Mouse (Mus musculus): ENCODE data around the gene Dgki. TPM values are rescaled to one million over a fixed set of nuclear protein-coding genes. Genes with fewer than 3 reads are reported as not detected.
A peak's percentile ranks its signal among the peaks of the same experiment; 100 is the strongest.

Dgki gene
- total and polyA plus RNA-seq, 3 experiments: not detected

- Histone ChIP-seq H3K9me3 (replicated peaks; ENCODE audit: insufficient read depth, low read length) (no peaks in the 10 kb centered on the region), H3K9ac (ENCODE audit: control insufficient read depth, low read depth, low read length, poor library complexity, severe bottlenecking) (no peak overlapping the region), H3K79me2 (ENCODE audit: control insufficient read depth, insufficient read depth, low read length, poor library complexity) (no peaks in the 10 kb centered on the region), H3K4me3 (ENCODE audit: control insufficient read depth in 1 of 2, insufficient read depth in 1 of 2, low read depth in 2 of 2, low read length in 2 of 2) (no peak overlapping the region), H3K36me3 (ENCODE audit: control insufficient read depth in 1 of 2, insufficient read depth in 2 of 2, low read length in 2 of 2) (no peaks in the 10 kb centered on the region), H3K27ac (ENCODE audit: control insufficient read depth, low read depth, low read length) (no peak overlapping the region), H3K27me3 (ENCODE audit: control insufficient read depth in 1 of 2, insufficient read depth in 2 of 2, low read length in 2 of 2) (no peaks in the 10 kb centered on the region), H3K4me1 (ENCODE audit: control insufficient read depth in 1 of 2, insufficient read depth in 2 of 2, low read length in 2 of 2) (no peaks in the 10 kb centered on the region)
- no peak for DNase-seq (ENCODE audit: low read depth, low spot score)
- no peak for TF ChIP-seq USF2 (IDR thresholded peaks at IDR 0.05; ENCODE audit: borderline replicate concordance in 1 of 2, insufficient read depth in 1 of 2, low read depth in 1 of 2, low read length in 2 of 2)
These were observed 244.9 kb downstream of the Dgki start for GRCm38 (mm10) chr6:37055128-37055527.

GRCm38 (mm10) chr6:37054435-37055020 is 245.5 kb downstream of the Dgki start:
- TF ChIP-seq BHLHE40 (IDR thresholded peaks at IDR 0.05; ENCODE audit: borderline replicate concordance, low read depth, low read length): no peak
- no peak for TF ChIP-seq ELF1 (IDR thresholded peaks at IDR 0.05; ENCODE audit: low read depth, low read length)
- no peak for TF ChIP-seq NRF1 (IDR thresholded peaks at IDR 0.05; ENCODE audit: insufficient read depth, low read depth, low read length, poor library complexity, severe bottlenecking)
- TF ChIP-seq MAX (IDR thresholded peaks at IDR 0.05; ENCODE audit: low read length): no peak
- TF ChIP-seq JUND (IDR thresholded peaks at IDR 0.05; ENCODE audit: low read depth, low read length): no peak
- TF ChIP-seq ZKSCAN1 (IDR thresholded peaks at IDR 0.05; ENCODE audit: low read depth, low read length): no peak
- no peak for TF ChIP-seq TCF12 (IDR thresholded peaks at IDR 0.05; ENCODE audit: low read depth, low read length)
- peak in 2 of 3 experiments; percentile 58 to 65; a peak in 4 of 6 replicates for TF ChIP-seq CTCF (IDR thresholded peaks at IDR 0.05 in 2 of 3, conservative IDR thresholded peaks at IDR 0.05 in 1 of 3; ENCODE audit: control insufficient read depth in 1 of 3, insufficient read depth in 1 of 3, low read depth in 2 of 3, low read length in 3 of 3, poor library complexity in 1 of 3, severe bottlenecking in 1 of 3)
- no peak for TF ChIP-seq USF1 (IDR thresholded peaks at IDR 0.05; ENCODE audit: low read depth, low read length)
- TF ChIP-seq ETS1 (IDR thresholded peaks at IDR 0.05; ENCODE audit: low read depth, low read length): no peak
- TF ChIP-seq ZNF384 (IDR thresholded peaks at IDR 0.05; ENCODE audit: low read depth, low read length): peak; percentile 50
- no peak for TF ChIP-seq USF2 (IDR thresholded peaks at IDR 0.05; ENCODE audit: borderline replicate concordance in 1 of 2, insufficient read depth in 1 of 2, low read depth in 1 of 2, low read length in 2 of 2)
- TF ChIP-seq E2F4 (IDR thresholded peaks at IDR 0.05; ENCODE audit: borderline replicate concordance, low read depth, low read length): no peak
- no peak for TF ChIP-seq TAL1 (IDR thresholded peaks at IDR 0.05; ENCODE audit: low read length)
- no peak for TF ChIP-seq MXI1 (IDR thresholded peaks at IDR 0.05; ENCODE audit: low read depth, low read length)
- TF ChIP-seq RAD21 (IDR thresholded peaks at IDR 0.05; ENCODE audit: low read depth, low read length): peak; percentile 67
- TF ChIP-seq TBP (IDR thresholded peaks at IDR 0.05; ENCODE audit: low read depth, low read length): no peak
- TF ChIP-seq HCFC1 (IDR thresholded peaks at IDR 0.05; ENCODE audit: low read depth, low read length): no peak
- no peak for TF ChIP-seq POLR2A (IDR thresholded peaks at IDR 0.05; ENCODE audit: control insufficient read depth in 1 of 2, insufficient read depth in 1 of 2, low read depth in 1 of 2, low read length in 2 of 2, poor library complexity in 1 of 2)
- TF ChIP-seq SMC3 (IDR thresholded peaks at IDR 0.05; ENCODE audit: low read depth, low read length): peak; percentile 52
- TF ChIP-seq CHD1 (IDR thresholded peaks at IDR 0.05; ENCODE audit: low read depth, low read length): no peak
- H3K27ac ChIP-seq (ENCODE audit: control insufficient read depth, low read depth, low read length): no peak overlapping the region
- H3K9ac ChIP-seq (ENCODE audit: control insufficient read depth, low read depth, low read length, poor library complexity, severe bottlenecking): no peak overlapping the region
- peak; percentile 30 for DNase-seq (ENCODE audit: low read depth, low spot score)
- no peaks in the 10 kb centered on the region for H3K27me3 ChIP-seq (ENCODE audit: control insufficient read depth in 1 of 2, insufficient read depth in 2 of 2, low read length in 2 of 2)
- H3K79me2 ChIP-seq (ENCODE audit: control insufficient read depth, insufficient read depth, low read length, poor library complexity): no peaks in the 10 kb centered on the region
- H3K9me3 ChIP-seq (replicated peaks; ENCODE audit: insufficient read depth, low read length): no peaks in the 10 kb centered on the region
- H3K4me1 ChIP-seq (ENCODE audit: control insufficient read depth in 1 of 2, insufficient read depth in 2 of 2, low read length in 2 of 2): no peaks in the 10 kb centered on the region
- H3K36me3 ChIP-seq (ENCODE audit: control insufficient read depth in 1 of 2, insufficient read depth in 2 of 2, low read length in 2 of 2): no peaks in the 10 kb centered on the region
- H3K4me3 ChIP-seq (ENCODE audit: control insufficient read depth in 1 of 2, insufficient read depth in 1 of 2, low read depth in 2 of 2, low read length in 2 of 2): no peak overlapping the region
